Mouse (Mus musculus): ENCODE data around the gene Ccdc51. TPM values are rescaled to one million over a fixed set of nuclear protein-coding genes. Genes with fewer than 3 reads are reported as not detected.

The Ccdc51 gene
- total and polyA plus RNA-seq, 3 experiments, result 15.1 to 28.4 TPM; not detected in 1

- Histone ChIP-seq H3K27ac (ENCODE audit: control insufficient read depth, low read depth, low read length) (peak within 1 kb of the TSS; percentile 76), H3K4me1 (ENCODE audit: control insufficient read depth in 1 of 2, insufficient read depth in 2 of 2, low read length in 2 of 2) (peaks cover 3 to 32% of the 10 kb centered on the region in 2 experiments), H3K9ac (ENCODE audit: control insufficient read depth, low read depth, low read length, poor library complexity, severe bottlenecking) (peak within 1 kb of the TSS; percentile 68), H3K27me3 (ENCODE audit: control insufficient read depth in 1 of 2, insufficient read depth in 2 of 2, low read length in 2 of 2) (no peaks in the 10 kb centered on the region), H3K36me3 (ENCODE audit: control insufficient read depth in 1 of 2, insufficient read depth in 2 of 2, low read length in 2 of 2) (peaks cover 0 to 26% of the 10 kb centered on the region in 2 experiments; a peak in 2 of 4 replicates), H3K9me3 (replicated peaks; ENCODE audit: insufficient read depth, low read length) (no peaks in the 10 kb centered on the region), H3K4me3 (ENCODE audit: control insufficient read depth in 1 of 2, insufficient read depth in 1 of 2, low read depth in 2 of 2, low read length in 2 of 2) (peak within 1 kb of the TSS; percentile 61 to 65), H3K79me2 (ENCODE audit: control insufficient read depth, insufficient read depth, low read length, poor library complexity) (peaks cover 4% of the 10 kb centered on the region)
- peak; percentile 93 for DNase-seq (ENCODE audit: low read depth, low spot score)
- TF ChIP-seq USF1 (IDR thresholded peaks at IDR 0.05; ENCODE audit: low read depth, low read length) (no peak), ETS1 (IDR thresholded peaks at IDR 0.05; ENCODE audit: low read depth, low read length) (no peak), ELF1 (IDR thresholded peaks at IDR 0.05; ENCODE audit: low read depth, low read length) (peak; percentile 80), TCF12 (IDR thresholded peaks at IDR 0.05; ENCODE audit: low read depth, low read length) (no peak; the same call in 1 of the 2 replicates), GATA1 (IDR thresholded peaks at IDR 0.05; ENCODE audit: low read depth, low read length) (0 out of 2 replicates have a peak, but pooled peaks have one; percentile 32), ZKSCAN1 (IDR thresholded peaks at IDR 0.05; ENCODE audit: low read depth, low read length) (no peak), HCFC1 (IDR thresholded peaks at IDR 0.05; ENCODE audit: low read depth, low read length) (peak; percentile 84), CTCF (IDR thresholded peaks at IDR 0.05 in 2 of 3, conservative IDR thresholded peaks at IDR 0.05 in 1 of 3; ENCODE audit: control insufficient read depth in 1 of 3, insufficient read depth in 1 of 3, low read depth in 2 of 3, low read length in 3 of 3, poor library complexity in 1 of 3, severe bottlenecking in 1 of 3) (peak; percentile 95 to 97 (median 96)), MYC (IDR thresholded peaks at IDR 0.05; ENCODE audit: low read depth, low read length) (0 out of 2 replicates have a peak, but pooled peaks have one; percentile 16), MAZ (IDR thresholded peaks at IDR 0.05; ENCODE audit: low read depth, low read length) (no peak), TBP (IDR thresholded peaks at IDR 0.05; ENCODE audit: low read depth, low read length) (peak; percentile 68), EP300 (IDR thresholded peaks at IDR 0.05; ENCODE audit: low read depth in 1 of 2, low read length in 2 of 2) (no peak), MAFK (IDR thresholded peaks at IDR 0.05; ENCODE audit: borderline replicate concordance, low read depth, low read length) (no peak), TAL1 (IDR thresholded peaks at IDR 0.05; ENCODE audit: low read length) (no peak), ZNF384 (IDR thresholded peaks at IDR 0.05; ENCODE audit: low read depth, low read length) (no peak), RCOR1 (IDR thresholded peaks at IDR 0.05; ENCODE audit: low read depth, low read length) (no peak), RAD21 (IDR thresholded peaks at IDR 0.05; ENCODE audit: low read depth, low read length) (peak; percentile 57), UBTF (IDR thresholded peaks at IDR 0.05; ENCODE audit: borderline replicate concordance, insufficient read depth, low read depth, low read length) (0 out of 2 replicates have a peak, but pooled peaks have one; percentile 54), MXI1 (IDR thresholded peaks at IDR 0.05; ENCODE audit: low read depth, low read length) (peak; percentile 77), SIN3A (IDR thresholded peaks at IDR 0.05; ENCODE audit: low read length) (peak; percentile 83), ZC3H11A (IDR thresholded peaks at IDR 0.05; ENCODE audit: low read depth, low read length) (peak; percentile 57), POLR2A (IDR thresholded peaks at IDR 0.05; ENCODE audit: control insufficient read depth in 1 of 2, insufficient read depth in 1 of 2, low read depth in 1 of 2, low read length in 2 of 2, poor library complexity in 1 of 2) (peak; percentile 56 to 85), POLR2AphosphoS5 (IDR thresholded peaks at IDR 0.05; ENCODE audit: borderline replicate concordance, low read depth, low read length) (peak; percentile 29; the same call in 1 of the 2 replicates), POLR2AphosphoS2 (IDR thresholded peaks at IDR 0.05; ENCODE audit: low read length) (peak; percentile 83), SMC3 (IDR thresholded peaks at IDR 0.05; ENCODE audit: low read depth, low read length) (peak; percentile 81), ZMIZ1 (IDR thresholded peaks at IDR 0.05; ENCODE audit: low read depth, low read length) (no peak; the same call in 1 of the 2 replicates), NELFE (IDR thresholded peaks at IDR 0.05; ENCODE audit: low read depth, low read length) (peak; percentile 48; the same call in 1 of the 2 replicates)
Measured at GRCm38 (mm10) chr9:109059136-109059903, 23.0 kb upstream of the Ccdc51 start, which contains the start of gene Trex1. TSS of gene Trex1 (minus strand) at chr9:109059734.

Measured in MEL (cell line).